Mouse (Mus musculus): ENCODE data around the gene Preb. TPM values are rescaled to one million over a fixed set of nuclear protein-coding genes. Genes with fewer than 3 reads are reported as not detected.
A peak's percentile ranks its signal among the peaks of the same experiment; 100 is the strongest.

Gene Preb
- polyA plus RNA-seq (2011; ENCODE audit: insufficient read depth, insufficient read length, low replicate concordance, missing spikeins), result 138 and 214 TPM in 2 replicates

DNA sequence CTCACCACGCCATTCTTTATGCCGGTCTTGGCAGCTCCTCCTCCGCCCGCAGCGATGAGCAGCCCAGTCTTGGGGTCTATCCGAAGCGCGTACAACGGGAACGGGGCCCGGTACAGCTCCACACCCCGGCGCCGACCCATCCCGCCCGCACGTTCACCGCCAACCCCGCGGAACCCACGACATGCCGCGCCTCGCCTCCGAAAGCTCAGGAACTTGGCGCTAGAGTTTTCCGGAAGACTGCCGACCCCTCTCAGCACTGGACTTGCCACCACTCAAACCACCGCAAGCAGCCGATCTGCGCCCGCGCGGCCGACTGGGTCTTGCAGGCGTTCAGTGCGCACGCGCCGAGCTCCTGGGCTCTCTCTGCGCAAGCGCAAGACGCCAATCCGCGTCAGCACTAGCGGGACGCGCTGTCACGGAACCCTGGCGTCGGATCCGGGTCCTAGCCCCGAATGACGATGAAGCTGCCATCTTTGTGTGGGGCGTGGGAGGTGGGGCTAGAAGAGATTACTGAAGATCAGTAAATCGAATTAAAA lies at the start of gene Preb:
TSS of gene Preb (minus strand) at position 396 of the 536 bp plus-strand sequence.
- WGBS, result under 1% methylated on average over 56 of the region's 56 CpGs
- TF ChIP-seq CTCF (IDR thresholded peaks at IDR 0.05; ENCODE audit: control insufficient read depth, insufficient read depth, low read length), result 0 out of 2 replicates have a peak, but pooled peaks have one; percentile 10
- TF ChIP-seq POLR2A (IDR thresholded peaks at IDR 0.05; ENCODE audit: borderline replicate concordance, control insufficient read depth, low read depth, low read length), result peak; percentile 92
- Histone ChIP-seq H3K4me3 (replicated peaks; ENCODE audit: control insufficient read depth, low read depth, low read length) (peak within 1 kb of the TSS; percentile 90), H3K27ac (ENCODE audit: control insufficient read depth, insufficient read depth, low read depth, low read length, poor library complexity) (peak within 1 kb of the TSS; percentile 82), H3K4me1 (ENCODE audit: control insufficient read depth, insufficient read depth, low read length) (peaks cover 4% of the 10 kb centered on the region)

GRCm38 (mm10) chr5:31004184-31004583 lies 44.0 kb upstream of the Preb start:
- no peaks in the 10 kb centered on the region for H3K4me1 ChIP-seq (ENCODE audit: control insufficient read depth, insufficient read depth, low read length)
- no peak overlapping the region for H3K27ac ChIP-seq (ENCODE audit: control insufficient read depth, insufficient read depth, low read depth, low read length, poor library complexity)
- TF ChIP-seq POLR2A (IDR thresholded peaks at IDR 0.05; ENCODE audit: borderline replicate concordance, control insufficient read depth, low read depth, low read length) (no peak), CTCF (IDR thresholded peaks at IDR 0.05; ENCODE audit: control insufficient read depth, insufficient read depth, low read length) (peak; percentile 78)
- no peak overlapping the region for H3K4me3 ChIP-seq (replicated peaks; ENCODE audit: control insufficient read depth, low read depth, low read length)
- 9% methylated on average over 5 of the region's 5 CpGs for WGBS

DNA sequence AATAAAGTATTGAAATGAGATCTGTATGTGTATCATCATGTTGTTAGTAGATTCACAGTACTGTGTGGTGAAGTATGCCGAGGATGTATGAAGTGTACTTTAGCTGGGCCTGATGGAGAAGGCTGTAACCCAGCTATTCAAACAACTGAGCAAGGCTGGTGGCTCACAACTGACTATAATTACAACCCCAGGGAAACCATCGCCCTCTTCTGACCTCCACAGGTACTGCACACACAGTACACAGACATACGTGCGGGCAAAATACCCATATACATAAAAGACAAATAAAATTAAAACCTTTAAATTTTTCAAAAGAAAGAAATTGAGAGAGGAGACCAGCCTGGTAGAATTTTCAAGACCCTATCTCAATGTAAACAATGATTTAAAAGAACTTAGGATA lies 41.4 kb upstream of the Preb start:
- WGBS, result 79% methylated on average over 4 of the region's 4 CpGs
- no peak for TF ChIP-seq POLR2A (IDR thresholded peaks at IDR 0.05; ENCODE audit: borderline replicate concordance, control insufficient read depth, low read depth, low read length)
- peak; percentile 19; the same call in 1 of the 2 replicates for TF ChIP-seq CTCF (IDR thresholded peaks at IDR 0.05; ENCODE audit: control insufficient read depth, insufficient read depth, low read length)
- no peaks in the 10 kb centered on the region for H3K4me1 ChIP-seq (ENCODE audit: control insufficient read depth, insufficient read depth, low read length)
- no peak overlapping the region for H3K4me3 ChIP-seq (replicated peaks; ENCODE audit: control insufficient read depth, low read depth, low read length)
- H3K27ac ChIP-seq (ENCODE audit: control insufficient read depth, insufficient read depth, low read depth, low read length, poor library complexity), result no peak overlapping the region

- TF ChIP-seq CTCF (IDR thresholded peaks at IDR 0.05; ENCODE audit: control insufficient read depth, insufficient read depth, low read length) (no peak), POLR2A (IDR thresholded peaks at IDR 0.05; ENCODE audit: borderline replicate concordance, control insufficient read depth, low read depth, low read length) (no peak)
- WGBS, result 56% methylated on average over 2 of the region's 2 CpGs
- Histone ChIP-seq H3K4me1 (ENCODE audit: control insufficient read depth, insufficient read depth, low read length) (no peaks in the 10 kb centered on the region), H3K4me3 (replicated peaks; ENCODE audit: control insufficient read depth, low read depth, low read length) (no peak overlapping the region), H3K27ac (ENCODE audit: control insufficient read depth, insufficient read depth, low read depth, low read length, poor library complexity) (no peak overlapping the region)
Observed at GRCm38 (mm10) chr5:31000993-31001392, 40.8 kb upstream of the Preb start.

DNA sequence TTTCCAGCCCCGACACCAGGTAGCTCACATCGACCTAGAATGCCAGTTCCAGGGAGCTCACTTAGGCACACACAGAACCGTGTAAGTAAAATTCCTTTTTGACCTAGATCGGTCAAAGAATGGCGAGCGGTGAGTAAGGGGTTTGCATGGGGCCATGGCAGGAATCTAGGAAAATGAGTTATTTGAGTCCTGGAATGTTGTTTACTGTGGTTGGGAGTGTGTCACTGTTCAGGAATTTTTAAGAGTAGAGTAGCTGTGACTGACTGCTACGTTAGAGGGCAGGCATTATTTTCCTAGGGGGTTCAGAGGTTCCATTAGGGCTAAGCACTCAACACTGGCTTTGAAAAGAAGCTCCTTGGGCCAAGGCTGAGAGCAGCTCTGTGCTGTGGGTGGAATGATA lies 40.0 kb upstream of the Preb start:
- Histone ChIP-seq H3K27ac (ENCODE audit: control insufficient read depth, insufficient read depth, low read depth, low read length, poor library complexity) (no peak overlapping the region), H3K4me3 (replicated peaks; ENCODE audit: control insufficient read depth, low read depth, low read length) (no peak overlapping the region), H3K4me1 (ENCODE audit: control insufficient read depth, insufficient read depth, low read length) (no peaks in the 10 kb centered on the region)
- 87% methylated on average over 7 of the region's 7 CpGs for WGBS
- TF ChIP-seq CTCF (IDR thresholded peaks at IDR 0.05; ENCODE audit: control insufficient read depth, insufficient read depth, low read length), result no peak
- no peak for TF ChIP-seq POLR2A (IDR thresholded peaks at IDR 0.05; ENCODE audit: borderline replicate concordance, control insufficient read depth, low read depth, low read length)

- Histone ChIP-seq H3K27ac (ENCODE audit: control insufficient read depth, insufficient read depth, low read depth, low read length, poor library complexity) (no peak overlapping the region), H3K4me3 (replicated peaks; ENCODE audit: control insufficient read depth, low read depth, low read length) (no peak overlapping the region), H3K4me1 (ENCODE audit: control insufficient read depth, insufficient read depth, low read length) (no peaks in the 10 kb centered on the region)
- 74% methylated on average over 5 of the region's 5 CpGs for WGBS
- TF ChIP-seq POLR2A (IDR thresholded peaks at IDR 0.05; ENCODE audit: borderline replicate concordance, control insufficient read depth, low read depth, low read length), result no peak
- no peak for TF ChIP-seq CTCF (IDR thresholded peaks at IDR 0.05; ENCODE audit: control insufficient read depth, insufficient read depth, low read length)
Observed at GRCm38 (mm10) chr5:30999324-30999723, 39.2 kb upstream of the Preb start.

- Histone ChIP-seq H3K27ac (ENCODE audit: control insufficient read depth, insufficient read depth, low read depth, low read length, poor library complexity) (no peak overlapping the region), H3K4me3 (replicated peaks; ENCODE audit: control insufficient read depth, low read depth, low read length) (no peak overlapping the region), H3K4me1 (ENCODE audit: control insufficient read depth, insufficient read depth, low read length) (no peaks in the 10 kb centered on the region)
- TF ChIP-seq POLR2A (IDR thresholded peaks at IDR 0.05; ENCODE audit: borderline replicate concordance, control insufficient read depth, low read depth, low read length), result no peak
- peak; percentile 81 for TF ChIP-seq CTCF (IDR thresholded peaks at IDR 0.05; ENCODE audit: control insufficient read depth, insufficient read depth, low read length)
- WGBS, result 26% methylated on average over 5 of the region's 5 CpGs
Observed at GRCm38 (mm10) chr5:30998306-30998705, 38.1 kb upstream of the Preb start.

GRCm38 (mm10) chr5:30994910-30995635 lies 34.9 kb upstream of the Preb start:
- 71% methylated on average over 11 of the region's 11 CpGs for WGBS
- TF ChIP-seq POLR2A (IDR thresholded peaks at IDR 0.05; ENCODE audit: borderline replicate concordance, control insufficient read depth, low read depth, low read length) (no peak), CTCF (IDR thresholded peaks at IDR 0.05; ENCODE audit: control insufficient read depth, insufficient read depth, low read length) (no peak)
- no peak overlapping the region for H3K27ac ChIP-seq (ENCODE audit: control insufficient read depth, insufficient read depth, low read depth, low read length, poor library complexity)
- H3K4me1 ChIP-seq (ENCODE audit: control insufficient read depth, insufficient read depth, low read length), result no peaks in the 10 kb centered on the region
- H3K4me3 ChIP-seq (replicated peaks; ENCODE audit: control insufficient read depth, low read depth, low read length), result no peak overlapping the region
